Mouse (Mus musculus) layer of hippocampus, postnatal 25 days (tissue): ENCODE results near the gene Gbp2. TPM values are rescaled to one million over a fixed set of nuclear protein-coding genes. Genes with fewer than 3 reads are reported as not detected.

ENCODE experiments used
- microRNA-seq, 2 experiments: library from miRNA; unstranded; fragments of <30 nt; microRNA quantifications; one replicate each; pipeline ENCODE4 v1.2.0; 2021
- total RNA-seq, 2 experiments: library from RNA; stranded (reverse); gene quantifications; 2 replicates each; pipeline ENCODE4 v1.2.3; 2021

The Gbp2 gene
- total RNA-seq, 2 experiments from 2014 or later, result 1.3 to 1.5 TPM

Small RNA genes lying within 50 kb of the gene (microRNA-seq; reads per million reads assigned to microRNA genes)
- 0 reads per million in 2 experiments for gene Mir6381

Other genes starting within 250 kb of the Gbp2 start
- 10 to 100 TPM; 21.3 to 24.5 TPM for gene Pdlim5, start 224.9 kb upstream of the Gbp2 start, total RNA-seq
- 1 to 10 TPM; 1.0 to 1.2 TPM for gene Gbp5, start 126.6 kb upstream of the Gbp2 start, total RNA-seq
- gene Gbp7, start 90.3 kb upstream of the Gbp2 start, total RNA-seq, result 1 to 10 TPM; 2.2 TPM
- 1 to 10 TPM; 2.4 to 3.2 TPM for gene Gbp3, start 60.6 kb upstream of the Gbp2 start, total RNA-seq
- gene Gbp2b, start 25.8 kb upstream of the Gbp2 start, total RNA-seq, result under 1 TPM in 1 of 2 experiments, not detected in 1; 0.10 TPM
- gene Kyat3, start 80.4 kb downstream of the Gbp2 start, total RNA-seq, result 1 to 10 TPM; 6.3 to 6.6 TPM
- 10 to 100 TPM; 36.9 to 44.7 TPM for gene Gtf2b, start 144.4 kb downstream of the Gbp2 start, total RNA-seq